Mouse (Mus musculus) cerebellum, postnatal 25 days (tissue): ENCODE results near the gene Ushbp1.
A peak's percentile ranks its signal among the peaks of the same experiment; 100 is the strongest.
"Not testable (repeated sequence)": the region's sequence is repeated elsewhere in the genome, so short reads cannot be mapped to it uniquely, and the experiment has no call there.

Experiments
- DNase-seq, 2 experiments: peaks; one replicate each; pipeline ENCODE4 v3.0.0; 2021; ENCODE audit warnings: mixed read lengths in 2 of 2

The Ushbp1 gene

DNA sequence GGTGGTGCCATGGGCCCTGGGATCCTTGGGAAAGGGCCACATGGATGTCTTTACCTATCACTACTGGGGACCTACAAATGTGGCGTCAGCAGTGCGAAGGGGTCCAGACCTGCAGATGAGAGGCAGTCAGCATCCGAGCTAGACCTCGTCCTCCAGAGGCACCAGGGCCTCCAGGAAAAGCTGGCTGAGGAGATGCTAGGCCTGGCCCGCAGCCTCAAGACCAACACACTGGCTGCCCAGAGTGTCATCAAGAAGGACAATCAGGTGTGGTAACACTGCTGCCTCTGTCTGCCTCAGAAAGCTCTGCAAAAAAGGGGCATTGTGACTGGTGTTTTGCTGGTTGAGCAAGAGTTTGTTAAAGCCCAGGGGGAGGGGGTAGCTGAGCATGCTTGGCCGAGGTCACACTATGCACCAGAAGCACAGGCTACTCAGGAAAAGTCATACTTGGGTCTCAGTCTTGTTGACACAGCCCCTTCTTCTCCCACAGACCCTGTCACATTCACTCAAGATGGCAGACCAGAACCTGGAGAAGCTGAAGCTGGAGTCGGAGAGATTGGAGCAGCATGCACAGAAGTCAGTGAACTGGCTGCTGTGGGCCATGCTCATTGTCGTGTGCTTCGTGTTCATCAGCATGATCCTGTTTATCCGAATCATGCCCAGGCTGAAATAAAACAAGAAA, 26.4 kb downstream of the Ushbp1 start:
- DNase-seq = no peak

DNA sequence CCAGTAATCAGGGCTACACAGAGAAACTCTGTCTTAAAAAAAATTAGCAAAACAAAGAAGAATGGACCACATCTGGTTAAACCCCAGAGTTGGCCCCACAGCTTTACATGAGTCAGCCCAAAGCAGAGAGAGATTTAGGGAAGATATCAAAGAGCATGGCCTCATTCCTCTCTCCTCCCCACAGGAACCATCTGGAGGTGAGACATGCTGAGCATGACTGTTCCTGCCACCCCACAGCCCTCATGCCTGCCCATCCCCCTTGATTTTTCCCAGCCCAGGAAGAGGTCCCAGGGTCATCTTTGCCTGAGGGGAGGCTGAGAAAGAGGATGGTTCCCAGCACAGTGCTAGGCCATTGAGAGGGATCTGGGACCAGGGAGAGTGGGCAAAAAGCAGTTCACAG, 27.2 kb downstream of the Ushbp1 start:
- DNase-seq = no peak

DNA sequence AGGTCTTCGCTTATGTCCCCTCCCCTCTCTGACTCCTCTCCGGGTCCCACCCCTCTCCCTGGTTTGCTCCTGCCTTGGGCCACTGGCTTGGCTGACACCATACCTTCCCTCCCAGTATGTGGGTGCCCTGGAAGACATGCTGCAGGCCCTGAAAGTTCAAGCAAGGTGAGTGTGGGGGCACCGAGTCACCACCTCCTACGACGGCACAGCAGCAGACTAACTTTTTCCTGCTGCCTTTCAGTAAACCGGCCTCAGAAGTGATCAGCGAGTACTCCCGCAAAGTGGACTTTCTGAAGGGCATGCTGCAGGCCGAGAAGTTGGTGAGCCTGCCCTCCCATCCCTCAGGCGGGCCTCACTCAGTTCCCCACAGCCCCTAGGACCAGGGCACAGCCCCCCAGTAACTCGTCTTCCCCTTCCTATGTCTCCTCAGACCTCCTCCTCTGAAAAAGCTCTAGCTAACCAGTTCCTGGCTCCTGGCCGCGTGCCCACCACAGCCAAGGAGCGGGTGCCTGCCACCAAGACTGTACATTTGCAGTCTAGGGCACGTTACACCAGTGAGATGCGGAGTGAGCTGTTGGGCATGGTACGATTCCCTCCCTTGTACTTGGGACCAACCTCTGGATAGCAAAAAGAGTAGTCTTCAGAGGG, 27.9 kb downstream of the Ushbp1 start:
- DNase-seq = peak; percentile 30 to 55

DNA sequence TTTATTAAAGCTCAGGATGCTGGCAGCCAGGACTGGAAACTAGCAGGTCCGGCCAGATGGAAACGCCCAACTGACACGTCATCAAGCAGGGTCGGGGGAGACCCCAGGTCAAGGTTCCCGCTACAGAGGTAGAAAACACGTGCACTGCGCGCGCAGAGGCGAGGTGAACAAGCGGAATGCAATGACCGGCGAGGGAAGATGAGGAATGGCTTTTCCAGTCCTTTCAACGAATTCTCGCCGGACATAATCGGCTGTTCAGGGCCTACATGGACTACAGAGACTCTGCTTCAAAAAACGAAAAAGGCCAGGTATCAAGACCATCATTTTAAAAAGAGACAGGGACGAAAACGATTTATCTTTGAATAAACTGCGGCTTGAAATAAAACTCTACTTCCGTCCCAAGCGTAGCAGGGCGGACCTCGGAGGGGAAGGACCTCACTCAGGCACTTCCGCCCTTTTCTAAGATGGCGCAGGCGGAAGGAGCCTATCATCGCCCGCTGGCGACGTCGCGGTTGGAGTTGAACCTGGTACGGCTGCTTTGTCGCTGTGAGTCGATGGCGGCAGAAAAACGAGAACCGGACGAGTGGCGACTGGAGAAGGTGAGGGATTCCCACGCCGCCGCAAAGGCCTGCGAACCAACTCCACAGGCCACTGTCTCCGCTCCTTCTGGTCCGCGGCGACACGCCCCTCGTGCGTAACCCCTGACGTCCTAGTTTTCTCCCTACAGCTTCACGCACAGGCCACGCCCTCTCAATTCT, 28.7 kb downstream of the Ushbp1 start, which contains the start of gene Use1:
Gene Use1 (plus strand): TSS at position 78 of the 758 bp plus-strand sequence.
- peak; percentile 91 to 93 for DNase-seq

DNA sequence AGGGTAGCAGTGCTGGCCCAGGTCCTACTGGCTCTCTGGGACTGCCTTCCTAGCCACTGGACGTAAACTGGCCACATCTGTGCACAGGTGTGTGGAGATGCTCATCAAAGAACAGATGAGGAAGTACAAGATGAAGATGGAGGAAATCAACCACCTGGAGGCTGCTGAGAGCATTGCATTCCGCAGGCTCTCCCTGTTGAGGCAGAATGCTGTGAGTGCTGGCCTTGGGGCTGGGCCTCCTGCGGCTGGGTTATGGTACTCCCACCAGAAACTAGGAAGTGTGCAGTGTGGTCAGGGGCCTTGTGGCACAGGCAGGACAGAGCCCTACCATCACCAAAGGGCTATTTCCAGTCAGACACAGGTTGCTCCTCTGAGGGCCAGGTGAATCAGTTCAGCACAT, 37.6 kb downstream of the Ushbp1 start:
- DNase-seq = no peak

DNA sequence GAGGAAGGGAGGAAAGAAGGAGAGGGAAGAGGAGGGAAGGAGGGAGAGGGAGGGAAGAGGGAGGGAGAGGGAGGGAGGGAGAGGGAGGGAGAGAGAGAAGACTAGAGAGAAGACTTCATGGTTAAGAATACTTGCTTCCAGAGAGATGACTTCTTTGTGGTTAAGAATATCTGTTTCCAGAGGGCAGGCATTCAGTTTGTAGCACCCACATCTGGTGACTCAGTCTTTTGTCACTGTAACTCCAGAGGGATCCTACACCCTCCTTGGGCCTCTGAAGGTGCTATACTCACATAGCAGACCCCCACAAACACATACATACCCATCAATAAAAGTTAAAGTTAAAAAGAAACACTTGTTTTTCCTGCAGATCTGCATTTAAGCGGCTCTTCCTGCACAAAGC, 44.1 kb downstream of the Ushbp1 start:
- no peak for DNase-seq

DNA sequence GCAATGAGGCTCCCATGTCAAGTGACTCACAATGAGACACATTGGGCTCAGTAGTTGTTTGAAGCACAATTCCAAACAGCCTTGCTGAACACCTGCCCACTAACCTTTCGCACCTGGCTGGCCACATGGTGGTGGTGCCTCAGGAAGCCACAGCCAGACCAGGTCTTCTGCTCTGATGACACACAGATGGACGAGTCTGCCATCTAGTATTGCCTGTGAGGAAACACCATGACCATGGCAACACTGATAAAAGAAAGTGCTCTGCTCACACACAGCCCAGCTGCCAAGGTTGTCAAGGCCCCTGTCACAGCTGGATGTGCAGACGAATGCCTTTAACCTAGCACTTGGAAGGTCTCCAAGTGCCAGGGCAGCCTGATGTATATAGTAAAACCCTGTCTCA, 44.5 kb downstream of the Ushbp1 start:
- DNase-seq = no peak

DNA sequence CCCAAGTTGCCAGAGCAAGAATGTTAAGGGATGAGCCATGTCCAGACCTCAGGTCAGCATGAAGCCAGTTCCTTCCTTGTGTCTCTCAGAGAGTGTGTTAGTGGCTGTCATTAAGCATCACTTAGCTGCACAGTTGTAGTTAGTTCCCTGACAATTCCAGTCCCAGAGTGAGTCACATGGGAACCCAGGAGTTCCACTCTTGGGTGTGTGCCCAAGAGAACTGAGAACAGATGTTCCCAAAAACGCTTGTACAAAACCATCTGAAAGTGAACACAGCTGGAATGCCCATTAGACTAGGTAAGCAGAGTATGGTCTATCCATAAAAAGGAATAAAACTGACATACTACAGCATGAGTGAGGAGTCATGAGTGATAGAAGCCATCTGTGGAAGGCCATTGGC, 49.0 kb downstream of the Ushbp1 start:
- DNase-seq = no peak

DNA sequence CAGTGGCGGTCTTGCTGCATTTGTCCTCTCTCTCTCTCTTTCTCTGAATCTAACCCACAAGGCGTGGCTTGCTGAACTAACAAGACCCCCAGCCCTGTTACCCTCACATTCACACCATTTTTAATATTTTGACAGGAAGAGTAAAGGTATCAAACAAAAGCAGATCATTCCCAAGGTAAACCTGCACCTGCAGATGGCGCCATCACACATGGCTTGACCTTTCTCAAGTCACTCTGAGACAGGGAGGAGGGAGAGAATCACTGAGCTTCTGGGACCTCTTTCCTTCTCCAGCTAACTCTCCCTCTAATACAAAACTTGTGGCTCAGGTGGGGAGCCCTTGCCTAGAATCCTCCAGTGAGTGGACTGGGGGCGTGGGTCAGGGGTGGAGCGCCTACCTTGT, 55.0 kb downstream of the Ushbp1 start:
- peak; percentile 34 to 64 for DNase-seq

DNA sequence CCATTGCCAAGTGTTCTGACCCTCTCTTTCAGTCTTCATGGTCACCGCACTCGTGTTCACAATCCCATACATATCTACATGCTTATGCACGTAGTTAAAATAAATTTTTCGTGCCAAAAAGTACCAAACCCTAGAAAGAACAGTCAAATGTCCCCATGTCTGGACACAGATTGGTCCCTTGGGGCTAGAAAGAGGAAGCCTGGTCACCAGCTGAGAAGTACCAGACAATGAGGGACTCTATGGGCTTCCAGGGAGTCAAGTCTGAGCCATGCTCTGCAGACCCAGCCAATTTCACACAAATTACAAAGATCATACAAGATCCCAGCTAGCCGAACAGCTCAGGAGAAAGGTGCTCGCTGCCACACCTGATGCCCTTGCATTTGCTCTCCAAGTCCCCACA, 57.8 kb downstream of the Ushbp1 start:
- not testable (repeated sequence) for DNase-seq
